Mouse (Mus musculus) liver, embryonic 16.5 days (tissue): ENCODE measurements around the gene Palm3. TPM values are rescaled to one million over a fixed set of nuclear protein-coding genes. Genes with fewer than 3 reads are reported as not detected.

Source experiments
- ATAC-seq: fragments of 200-750 bp; cut with Nextera tagmentation; 2 replicates; pipeline ENCODE4 v1.8.0; 2017; ENCODE audit warnings: low read depth, mild to moderate bottlenecking, moderate number of reproducible peaks, moderate library complexity
- H3K27ac ChIP-seq: fragments of 300-500 bp; sonication (generic); 2 replicates; pipeline ENCODE4 v1.5.1; 2014; ENCODE audit warnings: mild to moderate bottlenecking, low read length
- H3K27me3 ChIP-seq: fragments of 300-500 bp; sonication (generic); 2 replicates; pipeline ENCODE4 v1.6.1; 2014; ENCODE audit warnings: low read depth, low read length, mixed read lengths; ENCODE audit not compliant: control insufficient read depth, insufficient read depth
- H3K36me3 ChIP-seq: fragments of 300-500 bp; sonication (generic); 2 replicates; pipeline ENCODE4 v1.6.1; 2014; ENCODE audit warnings: mild to moderate bottlenecking; ENCODE audit not compliant: control insufficient read depth, insufficient read depth
- H3K4me1 ChIP-seq: fragments of 300-500 bp; sonication (generic); 2 replicates; pipeline ENCODE4 v1.6.1; 2014; ENCODE audit warnings: low read depth, low read length, mixed read lengths; ENCODE audit not compliant: control insufficient read depth
- H3K4me2 ChIP-seq: fragments of 300-500 bp; sonication (generic); 2 replicates; pipeline ENCODE4 v1.6.1; 2014; ENCODE audit warnings: low read depth, low read length, mixed read lengths
- H3K4me3 ChIP-seq: fragments of 300-500 bp; sonication (generic); 2 replicates; pipeline ENCODE4 v1.5.1; 2014; ENCODE audit warnings: low read depth, mild to moderate bottlenecking, low read length
- H3K9ac ChIP-seq: fragments of 300-500 bp; sonication (generic); 2 replicates; pipeline ENCODE4 v1.6.1; 2014; ENCODE audit warnings: low read depth, low read length
- H3K9me3 ChIP-seq: fragments of 300-500 bp; sonication (generic); replicated peaks from 2 replicates; pipeline ENCODE4 v1.6.1; 2016; ENCODE audit warnings: low read length; ENCODE audit not compliant: control insufficient read depth
- WGBS: fragments of 180-500 bp; shearing (Covaris S2); extraction: QIAGEN DNeasy Blood & Tissue Kit; methylation state at CpG from one replicate; pipeline ENCODE4 v1.1.7; 2014; ENCODE audit not compliant: insufficient replicate concordance; 5-methylcytosine and 5-hydroxymethylcytosine counted together
- polyA plus RNA-seq: library from polyadenylated mRNA; unstranded; fragments of >200 nt; fragmentation: Nextera tagmentation; extraction: Ambion mirVana; gene quantifications from 2 replicates; pipeline ENCODE4 v1.2.1, GENCODE M21; 2015

Palm3 gene
- polyA plus RNA-seq, 1 experiment from 2014 or later: 0.15 TPM

DNA sequence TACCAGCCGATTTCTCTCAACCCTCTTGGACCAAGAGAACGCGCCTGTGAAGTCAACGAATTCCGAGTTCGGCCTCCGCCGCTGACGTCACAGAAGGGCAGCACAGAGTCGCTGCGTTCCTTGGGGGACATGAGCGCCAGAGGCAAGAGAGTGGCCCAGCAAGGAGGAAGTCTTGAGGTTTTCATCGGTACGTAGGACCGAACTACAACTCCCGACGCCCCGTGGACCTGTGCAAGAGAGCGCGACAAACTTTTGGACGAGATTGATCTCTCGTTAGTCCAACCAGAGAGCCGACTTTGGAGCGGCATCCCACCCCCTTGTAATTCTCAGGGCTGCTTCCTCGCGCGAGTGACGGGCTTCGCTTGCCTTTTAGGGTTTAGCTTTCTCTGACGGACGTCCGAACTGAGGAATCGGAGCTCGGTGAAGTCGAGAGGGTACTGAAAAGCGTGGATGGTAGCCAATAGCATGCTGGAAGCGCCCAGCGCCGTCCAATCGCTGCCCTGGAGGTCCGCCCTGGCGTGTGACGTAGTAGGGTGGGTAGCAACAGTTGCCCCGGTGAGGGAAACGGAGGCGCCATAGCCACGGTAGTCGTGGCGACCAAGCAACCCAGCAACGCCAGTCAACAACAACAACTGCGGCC lies 45.1 kb downstream of the Palm3 start, which contains the start of gene Rfx1:
Gene Rfx1 (plus strand): TSS at position 544 of the 640 bp plus-strand sequence.
- H3K4me2 ChIP-seq: peak within 1 kb of the TSS; percentile 98
- H3K36me3 ChIP-seq: no peaks in the 10 kb centered on the region
- H3K9me3 ChIP-seq: no peaks in the 10 kb centered on the region
- peak; percentile 94 for ATAC-seq
- under 1% methylated on average over 51 of the region's 51 CpGs for WGBS
- peak within 1 kb of the TSS; percentile 91 for H3K9ac ChIP-seq
- peaks cover 30% of the 10 kb centered on the region for H3K4me1 ChIP-seq
- peak within 1 kb of the TSS; percentile 99 for H3K4me3 ChIP-seq
- peak within 1 kb of the TSS; percentile 99 for H3K27ac ChIP-seq
- H3K27me3 ChIP-seq: no peaks in the 10 kb centered on the region

DNA sequence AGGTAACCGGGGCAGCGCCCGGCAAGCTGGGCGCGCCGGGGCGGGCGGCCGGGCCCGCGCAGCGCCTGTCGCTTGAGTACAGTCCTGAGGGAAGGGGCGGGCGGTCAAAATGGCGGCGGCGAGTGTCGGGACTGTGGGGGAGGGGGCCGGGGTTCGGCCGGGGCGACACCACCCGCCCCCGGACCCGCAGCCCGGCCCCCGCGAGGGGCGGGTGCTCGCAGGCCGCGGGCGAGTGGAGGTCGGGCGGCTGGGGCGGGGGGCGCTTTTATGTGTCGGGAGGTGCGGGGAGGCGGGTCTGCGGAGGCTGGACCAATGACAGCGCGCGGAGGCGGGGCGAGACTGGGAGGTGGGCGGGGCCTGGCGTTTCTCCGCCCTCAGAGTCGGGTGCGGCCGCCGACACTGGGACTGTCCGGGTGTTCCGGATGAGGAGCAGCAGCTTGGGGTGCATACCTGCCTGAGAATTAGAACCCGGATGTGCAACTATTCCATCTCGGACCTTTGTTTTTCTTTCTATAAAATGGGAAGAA lies 45.8 kb downstream of the Palm3 start:
- Histone ChIP-seq H3K9me3 (no peaks in the 10 kb centered on the region), H3K4me2 (peak overlapping the region; percentile 98), H3K4me1 (peaks cover 30% of the 10 kb centered on the region), H3K4me3 (peak overlapping the region; percentile 99), H3K36me3 (no peaks in the 10 kb centered on the region), H3K9ac (peak overlapping the region; percentile 91), H3K27me3 (no peaks in the 10 kb centered on the region), H3K27ac (peak overlapping the region; percentile 99)
- under 1% methylated on average over 57 of the region's 58 CpGs for WGBS
- peak; percentile 65 for ATAC-seq

DNA sequence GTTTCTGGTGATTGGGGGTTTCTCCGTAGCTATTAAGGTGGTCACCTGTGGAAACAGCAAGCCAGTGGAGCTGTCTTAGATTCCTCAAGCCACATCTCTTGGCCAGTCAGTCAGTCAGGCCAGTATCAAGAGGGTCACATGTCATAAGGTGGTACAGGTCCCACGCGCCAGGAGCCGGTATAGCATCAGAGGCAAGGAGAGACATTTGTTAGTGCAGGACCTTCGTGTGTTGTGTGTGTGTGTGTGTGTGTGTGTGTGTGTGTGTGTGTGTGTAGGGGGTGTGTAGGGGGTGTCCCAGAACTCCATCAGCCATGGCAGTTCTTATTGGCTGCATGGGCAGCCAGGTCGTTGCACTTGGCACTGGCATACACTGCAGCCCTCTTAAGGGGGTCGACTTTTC lies 46.6 kb downstream of the Palm3 start:
- Histone ChIP-seq H3K4me2 (peak overlapping the region; percentile 98), H3K4me3 (peak overlapping the region; percentile 99), H3K27ac (peak overlapping the region; percentile 43; the same call in 1 of the 2 replicates), H3K9ac (peak overlapping the region; percentile 33; the same call in 1 of the 2 replicates), H3K27me3 (no peaks in the 10 kb centered on the region), H3K4me1 (peaks cover 30% of the 10 kb centered on the region), H3K36me3 (no peaks in the 10 kb centered on the region), H3K9me3 (no peaks in the 10 kb centered on the region)
- ATAC-seq: no peak
- 68% methylated on average over 7 of the region's 7 CpGs for WGBS

DNA sequence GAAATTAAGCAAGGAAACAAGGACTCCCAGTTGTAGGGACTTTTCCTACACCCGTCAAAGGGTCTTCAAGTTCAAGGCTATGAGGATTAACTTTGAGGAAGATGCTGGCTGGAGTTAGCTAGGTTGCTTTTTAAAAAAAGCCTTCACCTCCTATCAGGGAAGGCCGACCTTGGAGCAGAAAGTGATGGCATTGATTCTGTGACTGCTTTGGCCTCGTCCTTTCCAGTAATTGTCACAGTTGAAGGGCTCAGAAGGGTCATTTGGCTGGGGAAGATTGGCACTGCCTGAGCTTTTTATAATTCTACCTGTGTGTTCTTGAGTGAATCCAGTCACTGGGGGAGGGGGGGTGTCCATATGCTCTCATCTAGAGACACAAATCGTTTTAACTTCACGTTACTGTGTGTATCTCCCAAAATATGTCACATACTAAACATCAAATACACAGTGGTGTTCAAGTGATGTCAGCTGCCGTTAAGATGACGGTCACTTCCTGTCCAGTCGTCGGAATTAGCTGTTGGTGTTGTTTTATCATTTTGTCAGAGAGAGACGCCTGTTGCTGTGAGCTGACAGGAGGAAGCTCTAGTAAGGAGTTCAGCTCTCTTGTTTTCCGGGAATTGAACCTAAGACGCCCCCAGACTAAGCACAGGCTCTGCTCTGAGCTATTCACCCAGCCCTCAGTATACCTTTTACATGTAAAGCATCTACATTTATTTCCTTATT lies 47.2 kb downstream of the Palm3 start:
- Histone ChIP-seq H3K4me2 (no peak overlapping the region), H3K27me3 (no peaks in the 10 kb centered on the region), H3K9ac (no peak overlapping the region), H3K4me1 (peaks cover 30% of the 10 kb centered on the region), H3K27ac (no peak overlapping the region; the same call in 1 of the 2 replicates), H3K9me3 (no peaks in the 10 kb centered on the region), H3K4me3 (no peak overlapping the region), H3K36me3 (no peaks in the 10 kb centered on the region)
- no peak for ATAC-seq
- 37% methylated on average over 12 of the region's 12 CpGs for WGBS

DNA sequence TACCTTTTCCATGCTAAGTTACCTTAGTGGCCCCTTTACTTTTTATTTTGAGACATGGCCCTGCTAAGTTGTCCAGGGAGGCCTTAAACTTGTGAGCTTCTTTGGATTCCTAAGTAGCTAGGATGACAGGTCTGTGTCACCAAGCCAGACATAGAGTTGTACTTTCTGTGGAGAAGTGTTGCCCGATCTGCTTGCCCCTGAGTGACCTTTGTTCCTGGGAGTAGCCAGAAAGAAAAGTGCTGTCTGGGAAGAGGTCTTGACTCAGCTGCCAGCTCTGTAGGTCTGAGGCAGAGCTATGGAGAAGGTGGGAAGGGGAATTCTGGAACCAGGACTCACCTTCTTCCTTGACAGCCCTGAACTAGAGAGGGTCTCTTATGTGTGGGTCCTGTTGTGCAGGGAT lies 47.9 kb downstream of the Palm3 start:
- Histone ChIP-seq H3K4me1 (peaks cover 28% of the 10 kb centered on the region), H3K27me3 (no peaks in the 10 kb centered on the region), H3K36me3 (no peaks in the 10 kb centered on the region), H3K9ac (no peak overlapping the region), H3K4me2 (no peak overlapping the region), H3K27ac (no peak overlapping the region), H3K4me3 (no peak overlapping the region), H3K9me3 (no peaks in the 10 kb centered on the region)
- ATAC-seq: no peak
- 44% methylated on average over 1 of the region's 1 CpGs for WGBS

DNA sequence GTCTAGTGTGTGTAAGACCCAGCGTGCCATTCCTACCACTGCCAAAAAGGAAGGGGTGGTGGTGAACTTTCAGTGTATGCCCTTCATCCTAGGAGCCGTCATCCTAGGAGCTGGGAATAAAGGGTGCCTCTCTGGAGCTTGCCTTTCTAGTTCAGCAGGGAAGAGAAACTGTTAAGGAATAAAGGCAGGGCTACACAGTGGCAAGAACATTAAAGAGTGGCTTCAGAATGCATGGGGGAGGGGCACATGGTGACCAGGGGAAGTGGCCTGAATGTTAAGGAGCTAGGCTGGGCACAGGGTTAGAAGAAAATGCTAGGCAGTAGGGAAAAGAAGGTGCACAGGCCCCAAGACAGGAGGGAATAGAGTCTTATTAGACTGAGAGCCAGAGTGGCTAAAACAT lies 48.5 kb downstream of the Palm3 start:
- Histone ChIP-seq H3K9me3 (no peaks in the 10 kb centered on the region), H3K9ac (no peak overlapping the region), H3K4me3 (no peak overlapping the region), H3K36me3 (no peaks in the 10 kb centered on the region), H3K27me3 (no peaks in the 10 kb centered on the region), H3K4me2 (no peak overlapping the region), H3K27ac (no peak overlapping the region), H3K4me1 (peaks cover 28% of the 10 kb centered on the region)
- 74% methylated on average over 2 of the region's 2 CpGs for WGBS
- no peak for ATAC-seq

DNA sequence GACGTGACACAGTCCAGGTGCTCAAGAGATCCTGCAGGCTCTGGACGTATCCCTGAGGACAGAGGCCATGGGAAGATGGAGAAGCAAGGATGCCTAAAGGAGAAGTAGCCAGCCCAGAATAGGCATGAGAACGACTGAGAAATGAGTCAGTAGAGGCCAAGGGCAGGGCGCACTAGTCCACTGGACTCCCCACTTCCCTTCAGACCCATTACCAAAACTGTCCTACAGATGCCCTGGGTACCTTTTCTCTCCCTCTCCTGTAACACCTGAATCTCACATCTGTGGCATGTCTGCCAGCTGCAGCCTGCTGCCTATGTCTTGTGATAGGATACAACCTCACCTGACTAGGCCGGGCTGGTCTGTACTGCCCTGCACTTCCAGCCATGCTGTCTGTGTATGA lies 49.0 kb downstream of the Palm3 start:
- H3K27ac ChIP-seq: no peak overlapping the region
- no peak overlapping the region for H3K4me2 ChIP-seq
- 58% methylated on average over 5 of the region's 5 CpGs for WGBS
- no peak for ATAC-seq
- no peak overlapping the region for H3K9ac ChIP-seq
- no peaks in the 10 kb centered on the region for H3K27me3 ChIP-seq
- no peak overlapping the region for H3K4me3 ChIP-seq
- no peaks in the 10 kb centered on the region for H3K9me3 ChIP-seq
- peaks cover 27% of the 10 kb centered on the region for H3K4me1 ChIP-seq
- no peaks in the 10 kb centered on the region for H3K36me3 ChIP-seq

DNA sequence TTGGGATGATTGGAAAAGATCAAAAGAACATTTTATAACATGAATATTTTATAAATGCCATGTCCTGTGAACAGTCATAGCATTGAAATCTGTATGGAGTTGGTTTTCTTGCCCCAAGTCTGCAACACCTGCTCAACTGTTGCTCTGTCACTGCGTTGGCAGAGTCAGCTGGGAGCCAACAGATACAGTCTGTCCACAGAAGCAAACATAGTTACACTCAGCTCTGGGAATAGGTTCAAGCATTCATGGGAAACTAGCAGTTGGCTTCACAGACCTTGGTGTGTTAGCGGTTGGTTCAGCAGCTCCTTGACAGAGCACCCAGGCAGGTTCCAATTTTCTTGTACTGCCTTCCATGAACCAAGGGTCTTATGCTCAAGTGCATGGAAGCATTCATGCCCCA lies 49.4 kb downstream of the Palm3 start:
- no peak overlapping the region for H3K4me3 ChIP-seq
- no peaks in the 10 kb centered on the region for H3K36me3 ChIP-seq
- no peak overlapping the region for H3K27ac ChIP-seq
- peaks cover 23% of the 10 kb centered on the region for H3K4me1 ChIP-seq
- H3K4me2 ChIP-seq: no peak overlapping the region
- 70% methylated on average over 2 of the region's 2 CpGs for WGBS
- no peaks in the 10 kb centered on the region for H3K27me3 ChIP-seq
- no peak for ATAC-seq
- H3K9ac ChIP-seq: no peak overlapping the region
- no peaks in the 10 kb centered on the region for H3K9me3 ChIP-seq

DNA sequence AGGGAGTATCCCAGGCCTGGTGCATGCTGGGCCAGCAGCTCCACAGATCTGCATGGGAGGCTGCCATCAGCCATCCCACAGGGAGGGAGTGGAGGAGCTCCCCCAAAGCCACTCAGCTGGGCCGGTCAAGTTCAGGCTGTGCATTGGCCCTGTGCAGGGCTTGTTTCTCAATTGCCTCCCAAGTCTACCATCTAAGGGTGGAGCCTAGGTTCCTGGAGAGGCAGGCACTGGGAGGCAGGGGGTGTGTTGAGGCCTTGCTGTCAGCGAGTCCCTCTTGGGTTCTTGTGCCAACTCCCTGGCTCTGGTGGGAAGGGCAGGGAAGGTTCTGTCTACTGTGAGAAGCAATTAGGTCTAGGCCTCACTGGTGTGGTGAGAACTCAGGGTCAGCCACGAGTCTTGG lies 50.6 kb downstream of the Palm3 start:
- ATAC-seq: no peak

More for the DNA sequence above, 50.6 kb downstream of the Palm3 start:
- H3K4me3 ChIP-seq: no peak overlapping the region
- H3K9me3 ChIP-seq: no peaks in the 10 kb centered on the region
- no peaks in the 10 kb centered on the region; the same call in 1 of the 2 replicates for H3K36me3 ChIP-seq
- peaks cover 23% of the 10 kb centered on the region for H3K4me1 ChIP-seq
- H3K27me3 ChIP-seq: no peaks in the 10 kb centered on the region
- no peak overlapping the region for H3K4me2 ChIP-seq
- no peak overlapping the region for H3K9ac ChIP-seq
- no peak overlapping the region for H3K27ac ChIP-seq
- 63% methylated on average over 3 of the region's 3 CpGs for WGBS
